Mouse (Mus musculus): Measurements from ENCODE around the gene Macc1.

DNA sequence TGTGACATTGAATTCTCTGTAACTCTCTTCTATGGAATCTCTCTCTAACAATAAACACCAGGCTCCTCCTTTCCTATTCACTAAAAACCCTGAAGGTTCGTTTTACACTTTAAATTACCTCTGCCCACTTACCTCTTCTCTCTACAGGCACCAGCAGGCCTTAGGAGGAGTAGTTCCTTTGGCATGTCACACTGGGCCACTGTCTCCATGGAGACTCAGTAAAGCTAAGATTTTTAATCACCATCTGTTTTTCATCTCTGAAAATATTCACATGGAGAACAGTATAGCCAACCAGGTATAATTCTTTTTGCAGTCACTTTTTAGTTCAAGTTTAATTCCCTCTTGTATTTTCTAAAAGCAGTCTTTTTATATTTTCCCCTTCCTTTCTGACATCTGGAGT is 140.0 kb downstream of the Macc1 start:
- no peak for TF ChIP-seq POLR2A (IDR thresholded peaks at IDR 0.05; ENCODE audit: low read depth, low read length)
- TF ChIP-seq CTCF (IDR thresholded peaks at IDR 0.05; ENCODE audit: extremely low read depth, insufficient read depth, insufficient read length, insufficient replicate concordance), result no peak

All from spleen, adult 2 months (tissue).